Comparison of ENCODE assay signal across 8 mouse cellular contexts in the genomic region with DNA sequence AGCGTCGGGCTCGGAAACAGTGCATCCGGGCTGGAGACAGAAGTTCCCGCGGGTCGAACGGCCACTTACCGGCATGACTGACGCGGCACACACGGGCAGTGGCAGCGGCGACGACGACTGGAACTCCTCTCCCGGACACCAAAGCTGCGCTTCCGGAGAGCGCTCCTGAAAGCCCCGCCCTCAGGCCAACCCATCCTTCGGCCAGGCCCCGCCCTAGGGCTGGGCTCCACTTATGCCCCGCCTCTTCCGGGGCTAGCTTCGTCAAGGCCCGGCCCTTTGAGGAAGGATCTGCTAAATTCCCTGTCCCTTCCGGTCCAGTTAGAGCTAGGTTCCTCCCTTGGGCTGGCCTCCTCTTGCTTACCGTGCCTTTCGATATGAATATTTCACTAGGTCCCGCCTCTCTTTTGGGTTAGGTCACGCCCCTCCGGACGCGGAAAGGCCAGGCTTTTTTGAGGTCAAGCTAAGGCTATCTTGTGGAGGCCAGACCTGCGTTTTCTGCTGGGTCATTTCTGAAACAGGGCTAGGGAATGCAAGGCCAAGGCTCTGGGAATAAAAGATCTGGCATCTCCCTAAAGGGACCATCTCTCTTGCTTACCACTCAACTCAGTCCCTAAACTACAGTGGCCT. TPM values are rescaled to one million over a fixed set of nuclear protein-coding genes. Genes with fewer than 3 reads are reported as not detected.
DNase-seq lines count a peak whose midpoint lies in the region; ATAC-seq lines count a peak whose summit lies in the region.

Gene Atox1 (minus strand): TSS at position 221 of the 627 bp plus-strand sequence.

- peak within 1 kb of the TSS; percentile 56 to 83 for H3K27ac ChIP-seq in heart, embryonic 14.5 days (replicated peaks in 1 of 2; ENCODE audit: control insufficient read depth in 1 of 2, insufficient read depth in 1 of 2, low read depth in 2 of 2, low read length in 2 of 2)
- peak within 1 kb of the TSS; percentile 80 for H3K27ac ChIP-seq in liver, embryonic 13.5 days
- H3K27ac ChIP-seq in stomach, embryonic 16.5 days (ENCODE audit: low read length) = peak within 1 kb of the TSS; percentile 92

- DNase-seq in c-Kit-negative CD71-positive TER-119-positive erythroid progenitor cells, embryonic 14.5 days (ENCODE audit: low read depth, low spot score) = peak; percentile 95
- DNase-seq in fibroblast of lung, adult 2 months (ENCODE audit: low read depth) = peak; percentile 97
- peak; percentile 97 for DNase-seq in kidney, postnatal 14 days
- DNase-seq in liver, embryonic 13.5 days = peak; percentile 95
- peak; percentile 92 for DNase-seq in neural tube, embryonic 10.5 days (ENCODE audit: extremely low spot score, low spot score)

- peak; percentile 97 for ATAC-seq in CD4-positive, CD25-positive, alpha-beta regulatory T cell, adult 4 months
- ATAC-seq in heart, embryonic 14.5 days (ENCODE audit: insufficient number of reproducible peaks, insufficient read depth, low FRiP score, low read depth) = peak; percentile 95
- ATAC-seq in liver, embryonic 13.5 days (ENCODE audit: low read depth) = peak; percentile 97
- peak; percentile 98 for ATAC-seq in stomach, embryonic 16.5 days (ENCODE audit: insufficient read depth, low FRiP score)

- under 1% methylated on average over 36 of the region's 36 CpGs for WGBS in heart, embryonic 14.5 days
- under 1% methylated on average over 36 of the region's 36 CpGs for WGBS in liver, embryonic 13.5 days (ENCODE audit: insufficient replicate concordance)
- under 1% methylated on average over 36 of the region's 36 CpGs for WGBS in stomach, embryonic 16.5 days

- no peaks in the 10 kb centered on the region for H3K27me3 ChIP-seq in heart, embryonic 14.5 days (ENCODE audit: control insufficient read depth, insufficient read depth, low read length)
- H3K27me3 ChIP-seq in liver, embryonic 13.5 days = no peaks in the 10 kb centered on the region
- H3K27me3 ChIP-seq in stomach, embryonic 16.5 days (ENCODE audit: control insufficient read depth, insufficient read depth, low read length) = no peaks in the 10 kb centered on the region

- H3K4me3 ChIP-seq in heart, embryonic 14.5 days (ENCODE audit: control insufficient read depth in 1 of 2, insufficient read depth in 1 of 2, low read depth in 1 of 2, low read length in 2 of 2) = peak within 1 kb of the TSS; percentile 78 to 83
- peak within 1 kb of the TSS; percentile 89 for H3K4me3 ChIP-seq in liver, embryonic 13.5 days (replicated peaks)
- H3K4me3 ChIP-seq in stomach, embryonic 16.5 days (replicated peaks; ENCODE audit: low read length) = peak within 1 kb of the TSS; percentile 70

- no peaks in the 10 kb centered on the region for H3K9me3 ChIP-seq in heart, embryonic 14.5 days (ENCODE audit: control insufficient read depth, low read length)
- H3K9me3 ChIP-seq in liver, embryonic 13.5 days (replicated peaks) = no peaks in the 10 kb centered on the region
- no peaks in the 10 kb centered on the region for H3K9me3 ChIP-seq in stomach, embryonic 16.5 days (replicated peaks; ENCODE audit: control insufficient read depth, low read length)

- H3K4me2 ChIP-seq in heart, embryonic 14.5 days (ENCODE audit: low read length) = peak within 1 kb of the TSS; percentile 92
- H3K4me2 ChIP-seq in liver, embryonic 13.5 days = peak within 1 kb of the TSS; percentile 97
- H3K4me2 ChIP-seq in stomach, embryonic 16.5 days (ENCODE audit: low read depth, low read length) = peak within 1 kb of the TSS; percentile 86

- peaks cover 13 to 15% of the 10 kb centered on the region in 2 experiments for H3K4me1 ChIP-seq in heart, embryonic 14.5 days (ENCODE audit: control insufficient read depth in 2 of 2, insufficient read depth in 2 of 2, low read length in 2 of 2)
- peaks cover 40% of the 10 kb centered on the region for H3K4me1 ChIP-seq in liver, embryonic 13.5 days (replicated peaks)
- H3K4me1 ChIP-seq in stomach, embryonic 16.5 days (ENCODE audit: control insufficient read depth, insufficient read depth, low read length) = peaks cover 17% of the 10 kb centered on the region

- peak within 1 kb of the TSS; percentile 77 for H3K9ac ChIP-seq in heart, embryonic 14.5 days (ENCODE audit: low read length)
- H3K9ac ChIP-seq in liver, embryonic 13.5 days = peak within 1 kb of the TSS; percentile 89
- H3K9ac ChIP-seq in stomach, embryonic 16.5 days (ENCODE audit: low read length) = peak within 1 kb of the TSS; percentile 78

- H3K36me3 ChIP-seq in heart, embryonic 14.5 days (ENCODE audit: control insufficient read depth, insufficient read depth, low read length) = peaks cover 3% of the 10 kb centered on the region; the same call in 1 of the 2 replicates
- peaks cover 6% of the 10 kb centered on the region; the same call in 1 of the 2 replicates for H3K36me3 ChIP-seq in liver, embryonic 13.5 days
- no peaks in the 10 kb centered on the region for H3K36me3 ChIP-seq in stomach, embryonic 16.5 days (ENCODE audit: control insufficient read depth, insufficient read depth, low read length)

RNA-seq across cellular contexts. Expression of gene Atox1, which starts in this region (rescaled TPM):
- 100 to 1,000 TPM; 157 to 199 TPM for polyA plus RNA-seq in CD4-positive, CD25-positive, alpha-beta regulatory T cell, adult 4 months (2017; shearing (Covaris generic))
- 311 and 354 TPM in 2 replicates for polyA plus RNA-seq in heart, embryonic 14.5 days (2014; fragmentation: Nextera tagmentation; extraction: Ambion mirVana)
- polyA plus RNA-seq in liver, embryonic 13.5 days (2015; fragmentation: Nextera tagmentation; extraction: Ambion mirVana) = 184 and 205 TPM in 2 replicates
- 421 and 424 TPM in 2 replicates for polyA plus RNA-seq in stomach, embryonic 16.5 days (2015; fragmentation: Nextera tagmentation; extraction: Ambion mirVana)

Comparison
In these comparisons a context has a peak if more than half of its experiments do, and no peak if none do; other contexts are left out.
1. Peak in every context shown above with its lines: DNase-seq, ATAC-seq, H3K4me3 ChIP-seq and H3K27ac ChIP-seq.